Mouse (Mus musculus): ENCODE measurements around the gene Pard3.

Pard3 gene

DNA sequence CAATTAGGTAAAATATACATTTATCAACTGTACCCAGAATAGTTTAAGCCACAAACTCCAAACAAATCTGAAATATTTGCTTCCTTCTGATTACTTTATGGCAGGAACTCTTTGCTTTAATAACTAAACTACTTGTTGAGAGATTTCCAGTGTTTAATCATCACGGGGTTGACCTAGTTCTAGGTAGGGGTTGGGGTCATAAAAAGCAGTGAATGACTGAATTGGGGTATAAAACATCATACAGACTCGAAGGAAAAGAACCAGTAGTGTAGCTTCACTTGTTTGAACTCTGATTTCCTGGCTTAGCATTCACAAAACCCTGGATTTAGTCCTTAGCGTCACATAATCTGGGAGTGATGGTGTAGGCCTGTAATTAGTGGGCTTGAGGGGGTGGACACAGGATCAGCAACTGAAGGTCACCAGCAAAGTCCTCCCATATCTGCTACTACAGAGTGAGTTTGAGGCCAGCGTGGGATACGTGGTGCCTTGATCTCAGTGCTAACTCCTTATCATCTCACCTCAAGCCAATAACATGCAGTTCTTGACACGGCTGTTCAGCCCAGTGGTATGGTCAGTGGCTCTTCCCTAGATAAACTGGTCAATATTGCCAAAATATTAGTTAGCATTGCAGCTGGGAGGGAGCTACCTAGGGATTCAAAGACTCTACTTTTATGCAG is 111.6 kb downstream of the Pard3 start:
- DNase-seq (ENCODE audit: extremely low spot score, low read depth, low spot score), result no peak

DNA sequence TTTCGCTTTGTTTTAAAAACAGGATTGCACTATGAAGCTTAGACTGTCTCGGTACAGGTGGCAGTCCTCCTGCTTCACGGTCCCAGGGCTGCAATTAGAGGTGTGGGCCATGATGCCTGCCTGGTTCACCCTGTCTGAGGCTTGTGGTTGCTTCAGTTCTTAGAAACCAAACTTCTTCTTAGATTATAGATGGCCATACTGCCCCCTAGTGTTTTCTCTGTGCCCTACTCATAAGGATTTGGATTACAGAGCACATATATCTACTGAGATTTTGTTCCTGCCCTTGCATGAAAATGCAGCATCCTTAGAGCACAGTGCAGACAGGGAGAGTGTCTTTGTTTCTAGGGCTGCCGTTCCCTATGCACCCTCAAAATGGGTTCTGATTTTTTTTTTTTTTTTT is 114.9 kb downstream of the Pard3 start:
- peak; percentile 66 for DNase-seq (ENCODE audit: extremely low spot score, low read depth, low spot score)

DNA sequence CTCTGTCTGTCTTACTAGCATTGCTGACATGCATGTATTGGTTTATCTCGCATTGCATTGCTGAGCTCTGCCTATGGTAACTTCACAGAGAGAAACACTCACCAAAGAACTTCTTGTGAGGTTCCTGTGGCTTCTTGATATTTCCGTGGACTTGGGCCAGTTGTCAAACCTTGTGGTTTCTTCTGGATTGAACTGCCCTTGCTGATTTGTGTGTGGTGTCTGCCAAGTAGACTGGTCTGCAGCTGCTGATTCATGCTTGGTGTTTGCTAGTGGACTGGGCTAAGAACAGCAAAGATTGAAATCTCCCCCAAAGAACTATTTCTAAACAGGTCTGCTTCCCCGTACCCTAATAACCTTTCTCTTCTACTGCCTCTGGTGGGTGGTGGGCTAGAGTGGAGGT is 117.6 kb downstream of the Pard3 start:
- DNase-seq (ENCODE audit: extremely low spot score, low read depth, low spot score), result no peak

DNA sequence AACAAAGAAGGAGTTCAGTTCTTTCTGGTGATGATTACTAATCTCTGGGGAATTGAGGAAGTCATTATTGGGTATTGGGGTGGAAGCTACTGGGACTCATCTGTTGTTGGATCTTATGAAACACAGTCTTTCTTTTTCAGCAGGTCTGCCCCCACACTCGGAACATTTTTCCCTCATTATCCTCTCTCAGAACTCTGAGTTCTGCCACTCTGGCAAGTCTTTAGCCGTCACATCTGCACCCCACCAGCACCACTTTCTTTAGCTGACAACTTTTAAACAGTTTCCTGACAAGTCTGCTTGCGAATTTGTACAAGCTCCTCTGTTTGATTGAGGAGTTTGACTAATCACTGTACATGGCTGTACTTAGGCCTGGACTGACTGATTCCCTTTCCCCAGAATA is 118.4 kb downstream of the Pard3 start:
- no peak for DNase-seq (ENCODE audit: extremely low spot score, low read depth, low spot score)

DNA sequence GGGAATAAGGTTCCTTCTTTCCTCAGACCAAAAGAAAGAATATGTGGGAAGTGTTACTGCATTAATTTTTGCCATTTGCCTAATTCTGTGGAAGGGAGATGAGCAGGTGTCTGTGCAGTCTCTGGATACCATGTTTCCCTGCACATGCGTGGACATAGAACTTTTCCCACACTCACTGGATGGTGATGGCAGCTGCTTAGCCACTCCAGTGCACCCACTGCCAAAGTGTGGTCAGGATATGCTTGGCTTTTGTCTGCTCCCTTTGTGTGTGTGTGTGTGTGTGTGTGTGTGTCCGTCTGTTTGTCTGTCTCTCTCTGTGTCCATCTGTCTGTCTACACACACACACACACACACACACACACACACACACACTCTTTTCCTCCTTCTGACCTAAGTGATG is 119.8 kb downstream of the Pard3 start:
- DNase-seq (ENCODE audit: extremely low spot score, low read depth, low spot score), result no peak

DNA sequence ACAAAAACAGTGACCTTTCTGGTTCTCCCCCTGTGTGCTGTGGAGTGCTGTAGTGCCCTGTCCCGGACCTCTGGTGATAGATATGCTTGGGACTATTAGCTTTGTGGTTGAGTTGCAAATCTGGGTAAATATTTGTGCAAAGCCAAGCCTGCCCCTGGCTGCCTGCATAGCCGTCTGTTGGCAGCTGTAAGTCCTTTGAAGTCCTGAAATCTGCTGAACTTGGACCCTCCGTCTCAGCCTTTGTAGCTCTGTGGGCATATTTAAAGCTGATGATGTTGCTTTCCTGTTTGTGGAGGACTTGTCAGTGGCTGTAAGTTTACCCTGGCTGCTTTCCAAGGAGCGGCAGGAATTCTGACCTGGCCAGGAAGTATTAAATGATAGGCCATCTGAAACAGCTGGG is 120.3 kb downstream of the Pard3 start:
- no peak for DNase-seq (ENCODE audit: extremely low spot score, low read depth, low spot score)

DNA sequence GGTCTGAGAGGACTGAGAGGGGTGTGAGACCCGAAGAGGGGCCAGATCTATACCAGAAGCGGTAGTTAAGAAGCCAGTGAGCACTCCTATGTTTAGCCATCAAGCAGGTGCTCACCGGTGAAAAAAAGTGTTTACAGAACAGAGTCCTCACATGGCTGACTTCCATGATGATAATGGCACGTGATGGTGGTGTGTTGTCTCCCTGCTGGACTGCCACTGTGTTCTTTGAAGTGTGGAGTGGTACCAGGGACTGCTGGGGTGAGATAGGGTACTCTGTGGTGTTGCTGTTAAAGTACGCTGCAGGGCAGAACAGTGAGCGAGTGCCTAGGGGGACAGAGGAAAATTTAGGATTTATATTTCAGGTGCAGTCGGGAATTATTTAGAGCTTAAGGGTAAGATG is 122.2 kb downstream of the Pard3 start:
- DNase-seq (ENCODE audit: extremely low spot score, low read depth, low spot score), result no peak

DNA sequence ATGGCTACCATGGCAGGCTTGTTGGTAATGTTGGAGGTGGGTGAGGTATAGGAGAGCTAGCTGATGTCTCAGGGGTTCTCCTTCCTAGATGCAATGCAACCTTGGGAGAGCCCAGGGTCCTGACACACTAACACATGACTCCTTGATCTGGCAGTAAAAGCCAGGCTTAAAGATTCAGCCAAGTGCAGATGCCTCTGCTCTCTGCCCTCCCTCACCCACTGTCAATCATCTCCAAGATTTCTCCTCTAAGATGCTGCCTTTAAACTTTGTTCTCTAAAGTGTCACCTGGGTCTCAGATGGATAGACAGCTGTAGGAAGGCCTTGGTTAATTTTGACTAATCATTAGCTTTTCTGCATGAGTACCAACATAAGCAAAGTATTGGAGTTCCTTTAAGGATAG is 125.0 kb downstream of the Pard3 start:
- no peak for DNase-seq (ENCODE audit: extremely low spot score, low read depth, low spot score)

DNA sequence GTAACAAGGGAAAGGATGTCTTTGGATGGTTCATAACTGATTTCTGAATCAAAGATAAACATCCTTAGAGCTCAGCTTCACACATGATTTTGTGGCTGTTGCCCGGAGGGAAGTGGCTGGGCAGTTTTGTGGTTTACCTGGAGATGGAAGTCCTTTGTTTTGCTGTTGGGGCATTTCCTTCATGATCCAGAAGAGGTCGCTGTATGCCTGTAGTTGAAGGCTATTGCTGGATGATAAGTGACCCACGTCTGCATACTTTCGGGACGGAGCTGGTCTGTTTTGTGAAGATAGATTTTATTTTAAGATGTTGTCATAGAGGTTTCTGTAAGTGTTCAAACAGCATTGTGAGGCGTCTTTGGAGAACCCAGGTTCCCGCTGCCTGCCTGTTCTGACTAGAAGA is 126.7 kb downstream of the Pard3 start:
- DNase-seq (ENCODE audit: extremely low spot score, low read depth, low spot score), result peak; percentile 60

DNA sequence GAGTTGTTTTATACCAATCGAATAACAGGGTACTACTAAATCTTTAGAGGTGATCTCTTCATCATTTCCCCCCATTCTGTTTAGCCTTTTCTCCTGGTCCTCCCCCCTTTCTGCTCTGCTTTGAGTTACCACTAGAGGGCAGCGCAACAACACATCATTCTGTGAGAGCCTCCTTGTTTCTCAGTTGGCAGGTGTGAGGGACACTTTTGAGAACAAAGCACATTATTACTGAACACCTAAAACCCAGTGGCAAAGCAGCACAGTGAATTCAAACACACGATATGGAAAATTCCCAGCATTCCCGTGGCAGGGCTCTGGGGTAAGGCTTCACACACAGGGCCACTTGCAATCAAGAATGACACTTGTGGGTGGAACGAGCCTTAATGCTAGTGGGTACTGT is 127.7 kb downstream of the Pard3 start:
- no peak for DNase-seq (ENCODE audit: extremely low spot score, low read depth, low spot score)

DNA sequence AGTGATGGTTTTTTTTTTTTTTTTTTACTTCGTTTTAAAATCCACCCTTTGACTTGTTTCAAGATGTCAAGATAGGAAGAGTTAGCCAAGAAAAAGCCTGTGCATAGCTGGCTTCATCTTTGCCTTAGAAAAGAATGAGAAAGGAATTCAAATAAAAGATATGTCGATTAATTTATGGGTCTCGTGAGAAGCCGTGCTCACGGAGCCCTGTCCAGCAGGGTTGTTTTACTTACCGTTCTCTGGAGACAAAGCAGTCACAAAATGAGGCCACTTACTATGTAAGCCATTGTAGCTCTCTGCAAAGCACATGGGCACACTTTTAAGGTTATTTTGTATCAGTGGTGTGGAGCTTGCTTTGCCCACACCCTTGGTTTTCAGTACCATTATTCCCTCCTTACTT is 128.1 kb downstream of the Pard3 start:
- no peak for DNase-seq (ENCODE audit: extremely low spot score, low read depth, low spot score)

DNA sequence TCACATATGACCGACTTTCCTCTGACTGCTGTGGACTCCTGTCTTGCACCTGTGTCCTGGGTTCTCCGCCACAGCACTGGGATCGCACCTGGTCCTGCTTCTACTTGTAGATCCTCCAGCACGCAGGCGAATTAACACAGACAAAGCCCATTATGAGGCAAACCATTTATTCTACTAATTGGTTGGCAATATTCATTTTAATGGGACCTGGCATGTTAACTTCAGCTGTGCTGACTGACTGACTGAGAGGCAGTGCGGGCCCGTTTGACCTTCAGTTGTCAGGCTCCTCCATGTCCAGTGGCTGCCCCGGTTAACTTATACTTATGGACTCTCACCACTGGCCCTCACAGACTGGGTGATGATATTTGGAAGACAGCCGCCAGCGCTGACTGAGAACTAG is 128.6 kb downstream of the Pard3 start:
- no peak for DNase-seq (ENCODE audit: extremely low spot score, low read depth, low spot score)

DNA sequence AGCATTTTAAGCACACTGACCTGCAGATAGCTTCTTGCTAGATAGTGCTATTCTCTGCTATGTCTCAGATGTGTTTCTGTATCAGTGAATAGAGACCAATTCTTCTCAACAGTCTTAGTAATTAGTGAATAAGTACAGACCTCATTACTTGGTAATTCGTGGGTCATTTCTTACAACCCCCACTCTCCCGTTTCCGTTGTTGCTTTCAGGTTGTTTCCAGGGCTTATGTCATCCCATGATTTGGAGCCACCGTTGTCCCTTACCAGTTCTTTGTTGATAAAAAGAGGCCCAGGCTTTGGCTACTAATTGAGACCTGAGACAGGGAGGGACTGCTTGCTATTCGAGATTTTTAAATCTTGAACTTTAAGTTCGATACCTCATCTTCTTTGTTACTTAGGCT is 129.7 kb downstream of the Pard3 start:
- DNase-seq (ENCODE audit: extremely low spot score, low read depth, low spot score), result no peak

DNA sequence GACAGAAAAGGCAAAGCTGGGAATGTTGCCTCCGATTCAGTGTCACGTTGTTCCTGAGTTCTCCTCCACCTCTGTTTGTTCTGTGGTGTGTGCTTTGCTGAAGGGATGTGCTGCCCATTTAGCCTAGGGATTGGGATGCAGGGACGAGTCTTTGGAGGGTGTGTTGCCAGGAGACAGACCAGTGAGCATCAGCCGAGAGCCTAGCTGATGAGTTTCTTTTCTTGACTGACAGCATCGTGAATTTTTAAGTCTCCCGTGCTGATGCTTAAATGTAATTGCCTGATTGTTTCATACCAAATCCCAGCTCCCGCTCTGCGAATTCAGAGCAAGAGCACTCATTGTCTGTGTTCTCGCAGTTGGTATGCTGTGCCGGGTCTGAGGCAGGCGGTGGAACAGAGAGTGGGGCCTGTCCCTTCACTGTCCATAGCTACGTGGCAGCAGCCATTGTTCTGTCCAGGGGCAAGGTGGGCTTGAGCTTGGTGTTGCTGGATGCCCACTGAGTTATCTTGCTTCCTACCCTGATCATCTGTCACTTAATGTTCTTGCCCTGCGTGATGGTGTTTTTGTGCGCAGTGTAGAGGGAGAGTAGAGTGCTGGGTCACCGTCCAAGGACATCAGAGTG is 131.2 kb downstream of the Pard3 start:
- DNase-seq (ENCODE audit: extremely low spot score, low read depth, low spot score), result no peak

DNA sequence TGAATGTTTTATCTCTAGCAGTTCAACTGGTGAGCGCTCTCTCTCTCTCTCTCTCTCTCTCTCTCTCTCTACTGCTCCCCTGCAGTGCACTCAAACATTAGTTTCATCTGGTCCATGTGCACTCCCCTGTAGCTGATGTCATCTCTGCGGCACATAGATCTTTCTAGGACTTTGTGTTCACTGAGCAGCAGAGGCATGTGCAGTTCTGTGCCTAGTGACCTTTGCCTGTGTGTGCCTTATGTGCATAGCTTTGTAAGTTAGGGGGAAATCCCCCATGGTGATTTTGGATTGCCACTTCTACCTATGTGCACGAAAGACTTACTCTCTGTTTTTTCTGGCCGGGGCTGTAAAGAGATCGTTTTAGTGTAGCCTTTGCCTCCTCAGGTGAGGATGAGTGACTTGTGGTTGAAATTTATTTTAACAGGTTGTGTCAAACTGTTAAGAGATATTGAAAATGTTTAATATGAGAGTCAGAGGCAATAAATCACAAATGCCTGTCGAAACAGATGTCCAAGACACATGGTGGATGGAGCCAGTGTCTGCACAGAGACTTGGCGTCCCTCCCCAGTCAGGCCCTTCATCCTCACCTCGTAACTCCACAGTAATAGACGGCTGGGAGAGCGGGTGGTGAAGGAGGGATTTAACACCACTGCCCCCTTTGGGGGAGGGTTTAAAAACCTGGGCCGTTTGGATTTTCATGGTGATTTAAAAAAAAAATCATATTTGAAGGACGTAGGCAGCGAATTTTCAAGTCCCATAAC is 133.0 kb downstream of the Pard3 start:
- DNase-seq (ENCODE audit: extremely low spot score, low read depth, low spot score), result no peak

DNA sequence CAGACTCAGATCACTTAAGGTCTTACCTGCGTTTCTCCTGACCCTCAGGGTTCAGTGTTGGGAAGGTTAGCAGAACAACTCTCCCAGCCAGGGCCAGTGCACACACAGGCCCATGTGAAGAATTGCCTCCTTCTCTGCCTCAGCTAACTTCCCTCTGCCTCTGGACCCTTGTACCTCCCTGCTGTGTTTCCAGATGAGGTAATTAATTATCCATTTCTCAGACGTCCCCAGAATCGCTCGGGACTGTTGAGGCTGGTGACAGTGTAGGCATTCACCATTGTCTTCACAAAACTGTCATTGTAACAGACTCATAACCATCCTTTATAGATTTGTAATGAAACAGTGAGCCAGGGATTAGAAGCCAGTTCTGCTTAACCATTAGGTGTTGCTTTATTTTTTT is 143.8 kb downstream of the Pard3 start:
- DNase-seq (ENCODE audit: extremely low spot score, low read depth, low spot score), result no peak

DNA sequence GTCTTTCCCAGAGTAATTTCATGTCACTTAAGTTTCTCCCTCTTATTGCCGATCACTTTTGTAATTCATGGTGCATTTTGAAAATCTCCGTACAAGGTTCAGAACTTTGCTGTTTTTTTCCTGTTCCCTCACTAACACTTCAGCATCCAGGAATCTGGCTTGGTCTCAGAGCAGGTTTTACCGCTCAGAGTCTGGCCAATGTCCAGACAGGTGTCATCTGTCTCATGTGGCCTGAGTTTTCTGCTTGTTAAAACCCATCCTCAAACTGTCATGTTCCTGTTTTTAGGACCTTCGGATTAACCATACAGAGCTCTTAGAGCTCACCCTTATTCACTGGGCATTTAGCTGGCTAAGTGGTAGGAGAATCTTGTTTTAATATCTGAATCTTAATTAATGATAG is 146.9 kb downstream of the Pard3 start:
- DNase-seq (ENCODE audit: extremely low spot score, low read depth, low spot score), result no peak

DNA sequence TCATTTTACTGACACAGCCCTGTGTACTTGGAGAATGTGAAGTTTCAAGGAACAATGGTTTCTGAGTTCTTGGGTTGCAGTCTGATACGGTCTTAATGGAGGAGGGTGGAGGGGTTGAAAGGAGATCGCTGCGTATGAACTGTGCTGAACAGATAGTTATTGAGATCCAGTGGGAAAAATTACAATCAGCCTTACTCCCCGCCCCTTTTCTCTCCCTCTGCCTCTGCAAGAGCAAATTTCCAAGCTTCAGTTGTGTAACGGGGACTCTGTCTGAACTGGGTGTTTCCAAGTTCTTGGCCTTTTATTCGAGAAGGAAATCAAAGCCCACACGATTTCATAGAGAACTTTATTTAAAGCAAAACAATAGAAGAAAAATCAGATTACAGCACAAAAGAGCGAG is 150.6 kb downstream of the Pard3 start:
- DNase-seq (ENCODE audit: extremely low spot score, low read depth, low spot score), result no peak

DNA sequence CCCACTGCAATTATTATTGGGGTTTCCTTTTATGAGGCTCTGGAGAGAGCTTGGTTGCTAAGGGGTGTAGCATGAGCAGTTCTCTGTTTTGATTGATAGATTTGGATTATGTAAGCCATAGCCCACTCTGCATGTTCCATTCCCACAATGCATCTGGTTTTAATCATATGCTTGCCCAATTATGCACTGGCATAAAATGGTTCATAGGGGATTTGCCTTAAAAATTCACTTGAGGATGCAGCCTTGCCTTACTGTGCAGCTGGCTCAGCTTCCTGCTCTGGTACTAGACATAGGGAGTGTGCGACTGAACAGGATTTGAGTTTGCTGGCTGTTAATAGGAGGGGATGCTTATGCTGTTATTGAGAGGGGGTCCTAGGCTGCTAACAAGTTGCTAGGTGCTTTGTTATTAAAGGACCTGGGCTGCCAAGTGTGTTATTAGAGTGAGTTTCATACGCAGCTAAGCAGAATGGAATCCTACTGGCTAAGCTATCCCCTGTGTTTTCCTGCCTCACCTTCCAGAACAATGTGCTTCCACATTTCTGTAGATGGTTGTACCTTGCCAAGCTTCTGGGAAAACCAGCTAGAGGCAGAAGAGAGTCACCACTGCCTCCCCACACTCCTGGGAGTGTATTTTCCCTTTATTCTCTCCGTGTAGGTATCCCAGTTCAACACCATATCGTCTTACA is 151.2 kb downstream of the Pard3 start:
- no peak for DNase-seq (ENCODE audit: extremely low spot score, low read depth, low spot score)

DNA sequence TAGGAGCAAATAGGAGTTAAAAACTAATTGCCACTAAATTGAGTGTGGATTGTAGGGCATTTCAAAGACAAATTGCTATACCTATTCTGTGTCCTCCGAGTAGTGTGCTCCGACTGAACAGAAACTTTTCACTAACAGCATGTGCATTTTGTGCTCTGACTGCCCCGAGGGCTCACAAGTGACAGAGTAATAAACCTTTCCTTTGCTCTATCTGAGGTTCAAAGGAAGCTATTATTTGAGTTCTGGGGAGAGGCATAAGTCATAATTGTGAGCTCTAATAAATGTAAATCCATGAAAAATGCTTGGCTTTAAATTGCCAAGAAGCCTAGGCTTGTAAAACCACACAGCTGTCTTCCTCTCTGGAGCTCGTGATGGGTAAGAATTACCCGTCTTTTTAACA is 156.5 kb downstream of the Pard3 start:
- no peak for DNase-seq (ENCODE audit: extremely low spot score, low read depth, low spot score)

DNA sequence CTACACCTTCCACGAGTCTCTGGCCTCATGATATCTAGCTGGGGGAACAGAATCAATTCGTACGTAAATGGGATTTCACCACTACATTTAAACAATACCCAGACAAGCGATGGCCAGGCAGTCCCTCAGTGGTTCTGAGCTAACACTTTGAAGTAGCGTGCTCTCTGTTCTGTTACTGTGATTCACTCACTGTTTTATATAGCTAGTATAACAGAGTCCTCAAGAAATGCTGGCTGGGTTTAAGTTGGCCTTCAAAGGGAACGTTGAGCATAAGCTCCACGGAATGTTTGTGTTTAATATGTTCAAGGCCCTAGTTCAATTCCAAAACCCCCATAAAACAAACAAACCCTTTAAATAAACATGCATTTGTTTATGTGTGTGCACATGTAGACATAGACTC is 156.9 kb downstream of the Pard3 start:
- no peak for DNase-seq (ENCODE audit: extremely low spot score, low read depth, low spot score)

DNA sequence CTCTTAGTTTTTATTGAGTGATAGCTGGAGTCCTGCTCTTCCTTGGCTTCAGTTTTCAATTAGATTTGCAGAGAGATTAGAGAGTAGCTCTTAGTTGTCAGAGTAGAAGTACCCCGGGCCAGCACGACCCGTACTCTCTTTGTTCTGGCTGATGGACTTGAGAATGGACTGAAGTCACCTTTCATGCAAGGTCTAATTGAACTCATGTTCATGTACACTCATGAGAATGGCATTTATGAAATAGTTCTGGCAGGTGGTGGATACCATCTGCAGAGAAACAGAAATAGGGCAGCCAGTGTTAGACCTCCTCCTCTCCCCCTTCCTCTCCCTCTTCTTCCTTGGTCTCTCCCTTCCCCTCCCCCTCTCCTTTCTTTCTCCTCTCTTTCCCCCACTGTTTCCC is 158.7 kb downstream of the Pard3 start:
- no peak for DNase-seq (ENCODE audit: extremely low spot score, low read depth, low spot score)

Data from hindlimb bud, embryonic 11.5 days (tissue).